Mouse (Mus musculus): ENCODE data around the gene Lypd3. TPM values are rescaled to one million over a fixed set of nuclear protein-coding genes. Genes with fewer than 3 reads are reported as not detected.
A peak's percentile ranks its signal among the peaks of the same experiment; 100 is the strongest.
"Not testable (repeated sequence)": the region's sequence is repeated elsewhere in the genome, so short reads cannot be mapped to it uniquely, and the experiment has no call there.

Lypd3 gene
- total and polyA plus RNA-seq, 3 experiments: not detected

DNA sequence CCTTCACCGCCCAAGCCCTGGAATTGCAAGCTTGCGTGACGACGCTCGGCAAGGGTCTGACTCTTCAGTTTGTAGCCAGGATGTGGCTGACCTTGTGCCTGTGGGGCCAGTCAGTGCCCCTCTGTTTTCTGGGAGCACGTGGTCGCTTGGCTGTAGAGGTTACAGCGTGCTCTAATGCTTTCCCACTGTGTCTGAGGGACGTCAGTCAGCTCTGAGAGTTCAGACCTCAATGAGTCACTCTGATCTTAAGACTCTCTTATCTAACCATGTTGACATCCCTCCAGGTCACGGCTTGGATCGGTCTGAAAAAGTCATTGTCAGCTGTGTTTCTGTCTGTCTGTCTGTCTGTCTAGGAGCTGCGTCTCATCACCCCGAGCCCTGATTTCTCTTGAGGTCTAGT, 21.5 kb upstream of the Lypd3 start:
- Histone ChIP-seq H3K4me1 (ENCODE audit: control insufficient read depth, insufficient read depth, low read length) (0 out of 2 replicates have a peak, but pooled peaks cover 1% of the 10 kb centered on the region), H3K9ac (ENCODE audit: low read depth, low read length) (no peak overlapping the region), H3K27me3 (ENCODE audit: control insufficient read depth, insufficient read depth, low read length) (peaks cover 4% of the 10 kb centered on the region; the same call in 1 of the 2 replicates), H3K4me3 (no peak overlapping the region), H3K36me3 (ENCODE audit: control insufficient read depth, insufficient read depth, low read length) (no peaks in the 10 kb centered on the region), H3K27ac (no peak overlapping the region), H3K79me2 (replicated peaks; ENCODE audit: control insufficient read depth, insufficient read depth, low read length) (no peaks in the 10 kb centered on the region)
- WGBS: 65% methylated on average over 13 of the region's 13 CpGs
- TF ChIP-seq EP300 (IDR thresholded peaks at IDR 0.05; ENCODE audit: insufficient read depth, low read depth, low read length): no peak
- TF ChIP-seq POLR2A (IDR thresholded peaks at IDR 0.05; ENCODE audit: insufficient read depth, low read depth, low read length): no peak
- TF ChIP-seq CTCF (IDR thresholded peaks at IDR 0.05): no peak
- no peak for DNase-seq
- intact Hi-C loops (cut with DNase I): no loop called here

DNA sequence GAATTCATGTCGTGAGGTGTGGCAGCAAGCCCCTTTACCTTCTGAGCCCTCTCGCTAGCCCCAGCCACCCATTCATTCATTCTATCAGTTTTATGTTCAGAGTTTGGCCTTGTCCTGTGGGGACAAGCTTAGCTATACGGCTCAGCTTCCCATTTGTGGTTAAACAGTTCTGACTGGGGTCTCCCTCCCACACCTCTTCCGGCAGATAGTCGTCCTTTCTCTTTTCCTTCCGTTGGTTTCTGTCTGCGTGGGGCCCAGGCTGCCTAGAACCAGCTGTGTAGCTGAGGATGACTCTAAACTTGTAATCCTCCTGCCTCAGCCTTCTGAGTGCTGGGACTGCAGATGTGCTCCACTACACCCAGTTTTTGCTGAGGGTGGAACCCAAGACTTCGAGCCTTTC, 18.6 kb upstream of the Lypd3 start:
- Histone ChIP-seq H3K4me1 (ENCODE audit: control insufficient read depth, insufficient read depth, low read length) (no peaks in the 10 kb centered on the region), H3K79me2 (replicated peaks; ENCODE audit: control insufficient read depth, insufficient read depth, low read length) (no peaks in the 10 kb centered on the region), H3K9ac (ENCODE audit: low read depth, low read length) (no peak overlapping the region), H3K27me3 (ENCODE audit: control insufficient read depth, insufficient read depth, low read length) (peaks cover under 1% of the 10 kb centered on the region; the same call in 1 of the 2 replicates), H3K36me3 (ENCODE audit: control insufficient read depth, insufficient read depth, low read length) (no peaks in the 10 kb centered on the region), H3K27ac (no peak overlapping the region), H3K4me3 (no peak overlapping the region)
- DNase-seq: no peak
- TF ChIP-seq EP300 (IDR thresholded peaks at IDR 0.05; ENCODE audit: insufficient read depth, low read depth, low read length) (no peak), POLR2A (IDR thresholded peaks at IDR 0.05; ENCODE audit: insufficient read depth, low read depth, low read length) (no peak), CTCF (IDR thresholded peaks at IDR 0.05) (no peak)
- intact Hi-C loops (cut with DNase I): no loop called here
- 65% methylated on average over 8 of the region's 8 CpGs for WGBS

DNA sequence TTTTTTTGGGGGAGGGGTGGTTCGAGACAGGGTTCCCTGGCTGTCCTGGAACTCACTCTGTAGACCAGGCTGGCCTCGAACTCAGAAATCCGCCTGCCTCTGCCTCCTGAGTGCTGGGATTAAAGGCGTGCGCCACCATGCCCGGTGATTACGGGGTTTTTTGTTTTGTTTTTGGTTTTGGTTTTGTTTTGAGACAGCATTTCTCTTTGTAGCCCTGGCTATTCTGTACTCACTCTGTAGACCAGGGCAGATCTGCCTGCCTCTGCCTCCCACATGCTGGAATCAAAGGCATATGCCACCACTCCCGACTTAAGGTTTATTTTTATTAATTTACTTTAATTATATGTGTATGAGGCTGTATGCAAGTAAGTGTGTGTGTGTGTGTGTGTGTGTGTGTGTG, 18.0 kb upstream of the Lypd3 start:
- H3K27me3 ChIP-seq (ENCODE audit: control insufficient read depth, insufficient read depth, low read length); intact Hi-C loops (cut with DNase I); H3K4me1 ChIP-seq (ENCODE audit: control insufficient read depth, insufficient read depth, low read length); H3K27ac ChIP-seq; H3K9ac ChIP-seq (ENCODE audit: low read depth, low read length); H3K4me3 ChIP-seq; H3K79me2 ChIP-seq (replicated peaks; ENCODE audit: control insufficient read depth, insufficient read depth, low read length); H3K36me3 ChIP-seq (ENCODE audit: control insufficient read depth, insufficient read depth, low read length); DNase-seq: not testable (repeated sequence)
- 83% methylated on average over 8 of the region's 8 CpGs for WGBS

DNA sequence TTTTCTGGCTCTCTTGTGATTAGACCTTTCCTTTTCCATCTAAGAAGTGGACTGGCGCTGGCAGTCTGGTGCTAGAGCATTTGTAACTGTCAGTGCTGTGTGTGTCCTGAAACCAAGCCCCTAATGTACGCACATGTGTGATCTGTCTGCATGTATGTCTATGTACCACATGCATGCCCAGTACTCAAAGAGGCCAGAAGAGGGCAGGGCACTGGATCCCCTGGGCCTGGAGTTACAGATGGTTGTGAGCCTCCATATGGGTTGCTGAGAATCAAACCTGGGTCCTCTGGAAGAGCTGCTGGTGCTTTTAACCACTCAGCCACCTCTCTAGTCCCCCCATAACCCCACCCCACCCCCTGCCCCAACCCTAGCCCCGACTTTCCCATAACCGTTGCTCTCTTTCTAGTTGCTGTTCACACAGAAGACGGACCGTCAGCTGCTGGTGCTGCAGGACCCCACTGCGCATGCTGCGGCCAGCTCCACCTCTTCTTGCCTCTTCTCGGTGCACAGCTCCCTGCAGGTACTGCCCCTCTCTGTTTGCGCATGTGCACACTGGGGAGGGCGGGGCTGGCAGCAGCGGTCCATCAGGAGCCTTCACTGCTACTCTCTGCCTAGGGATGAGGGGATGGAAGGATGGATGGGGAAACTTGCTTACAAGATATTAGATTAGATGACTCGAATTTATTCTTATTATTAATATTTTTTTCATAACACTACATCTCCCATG, 16.5 kb upstream of the Lypd3 start:
- TF ChIP-seq POLR2A (IDR thresholded peaks at IDR 0.05; ENCODE audit: insufficient read depth, low read depth, low read length) (no peak), CTCF (IDR thresholded peaks at IDR 0.05) (no peak), EP300 (IDR thresholded peaks at IDR 0.05; ENCODE audit: insufficient read depth, low read depth, low read length) (no peak)
- Histone ChIP-seq H3K4me3 (no peak overlapping the region), H3K79me2 (replicated peaks; ENCODE audit: control insufficient read depth, insufficient read depth, low read length) (no peaks in the 10 kb centered on the region), H3K27ac (no peak overlapping the region), H3K4me1 (ENCODE audit: control insufficient read depth, insufficient read depth, low read length) (no peaks in the 10 kb centered on the region), H3K27me3 (ENCODE audit: control insufficient read depth, insufficient read depth, low read length) (no peaks in the 10 kb centered on the region; the same call in 1 of the 2 replicates), H3K36me3 (ENCODE audit: control insufficient read depth, insufficient read depth, low read length) (no peaks in the 10 kb centered on the region), H3K9ac (ENCODE audit: low read depth, low read length) (no peak overlapping the region)
- WGBS: 59% methylated on average over 13 of the region's 13 CpGs
- DNase-seq: no peak
- intact Hi-C loops (cut with DNase I): no loop called here

DNA sequence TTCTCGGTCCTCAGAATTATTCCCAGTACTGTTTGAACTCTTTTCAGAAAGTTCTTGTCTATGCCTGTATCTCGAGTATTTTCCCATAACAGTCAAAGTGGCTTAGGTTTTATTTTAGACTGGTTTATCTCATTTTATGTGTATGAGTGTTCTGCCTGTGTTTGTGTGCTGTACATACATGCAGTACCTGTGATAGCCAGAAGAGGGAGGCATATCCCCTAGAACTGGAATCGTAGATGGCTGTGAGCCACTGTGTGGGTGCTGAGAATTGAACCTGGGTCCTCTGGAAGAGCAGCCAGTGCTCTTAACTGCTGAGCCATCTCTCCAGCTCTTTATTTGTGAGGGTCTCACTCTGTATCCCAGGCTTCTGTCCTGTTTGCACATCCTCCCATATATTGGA, 15.2 kb upstream of the Lypd3 start:
- no peaks in the 10 kb centered on the region for H3K36me3 ChIP-seq (ENCODE audit: control insufficient read depth, insufficient read depth, low read length)
- H3K27me3 ChIP-seq (ENCODE audit: control insufficient read depth, insufficient read depth, low read length): no peaks in the 10 kb centered on the region; the same call in 1 of the 2 replicates
- no peaks in the 10 kb centered on the region for H3K79me2 ChIP-seq (replicated peaks; ENCODE audit: control insufficient read depth, insufficient read depth, low read length)
- no peak for DNase-seq
- no peaks in the 10 kb centered on the region for H3K4me1 ChIP-seq (ENCODE audit: control insufficient read depth, insufficient read depth, low read length)
- TF ChIP-seq CTCF (IDR thresholded peaks at IDR 0.05) (peak; percentile 48), EP300 (IDR thresholded peaks at IDR 0.05; ENCODE audit: insufficient read depth, low read depth, low read length) (no peak)
- intact Hi-C loops (cut with DNase I): no loop called here
- 71% methylated on average over 3 of the region's 3 CpGs for WGBS
- H3K9ac ChIP-seq (ENCODE audit: low read depth, low read length): no peak overlapping the region
- no peak overlapping the region for H3K27ac ChIP-seq
- H3K4me3 ChIP-seq: no peak overlapping the region

DNA sequence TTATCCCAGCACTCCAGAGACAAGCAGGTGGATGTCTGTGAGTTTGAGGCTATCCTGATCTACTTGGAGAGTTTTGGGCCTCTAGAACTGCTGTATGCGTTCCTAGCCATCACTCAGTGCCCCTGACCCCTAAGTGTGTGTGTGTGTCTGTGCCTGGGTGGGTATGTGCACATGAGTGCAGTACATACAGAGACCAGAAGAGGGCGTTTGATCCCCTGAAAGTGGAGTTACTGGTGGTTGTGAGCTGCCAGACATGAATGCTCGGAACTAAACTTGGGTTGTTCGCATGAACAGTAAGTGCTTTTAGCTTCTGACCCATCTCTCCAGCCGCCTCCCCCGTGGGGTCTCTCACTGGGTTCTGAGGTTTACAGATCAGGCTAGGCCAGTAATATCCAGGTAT, 13.4 kb upstream of the Lypd3 start:
- no peak overlapping the region for H3K27ac ChIP-seq
- TF ChIP-seq CTCF (IDR thresholded peaks at IDR 0.05) (no peak), EP300 (IDR thresholded peaks at IDR 0.05; ENCODE audit: insufficient read depth, low read depth, low read length) (no peak), POLR2A (IDR thresholded peaks at IDR 0.05; ENCODE audit: insufficient read depth, low read depth, low read length) (no peak)
- no peak for DNase-seq
- no peaks in the 10 kb centered on the region for H3K4me1 ChIP-seq (ENCODE audit: control insufficient read depth, insufficient read depth, low read length)
- WGBS: 75% methylated on average over 6 of the region's 6 CpGs
- no peak overlapping the region for H3K4me3 ChIP-seq
- no peaks in the 10 kb centered on the region for H3K36me3 ChIP-seq (ENCODE audit: control insufficient read depth, insufficient read depth, low read length)
- H3K9ac ChIP-seq (ENCODE audit: low read depth, low read length): no peak overlapping the region
- intact Hi-C loops (cut with DNase I): no loop called here
- no peaks in the 10 kb centered on the region for H3K79me2 ChIP-seq (replicated peaks; ENCODE audit: control insufficient read depth, insufficient read depth, low read length)
- no peaks in the 10 kb centered on the region; the same call in 1 of the 2 replicates for H3K27me3 ChIP-seq (ENCODE audit: control insufficient read depth, insufficient read depth, low read length)

Data from heart, adult 2 months (tissue).